Mouse (Mus musculus) right cerebral cortex, postnatal 25 days (tissue): ENCODE results near the gene Angptl6.

Experiments
- DNase-seq: peaks from one replicate; pipeline ENCODE4 v3.0.0; 2022

The Angptl6 gene

DNA sequence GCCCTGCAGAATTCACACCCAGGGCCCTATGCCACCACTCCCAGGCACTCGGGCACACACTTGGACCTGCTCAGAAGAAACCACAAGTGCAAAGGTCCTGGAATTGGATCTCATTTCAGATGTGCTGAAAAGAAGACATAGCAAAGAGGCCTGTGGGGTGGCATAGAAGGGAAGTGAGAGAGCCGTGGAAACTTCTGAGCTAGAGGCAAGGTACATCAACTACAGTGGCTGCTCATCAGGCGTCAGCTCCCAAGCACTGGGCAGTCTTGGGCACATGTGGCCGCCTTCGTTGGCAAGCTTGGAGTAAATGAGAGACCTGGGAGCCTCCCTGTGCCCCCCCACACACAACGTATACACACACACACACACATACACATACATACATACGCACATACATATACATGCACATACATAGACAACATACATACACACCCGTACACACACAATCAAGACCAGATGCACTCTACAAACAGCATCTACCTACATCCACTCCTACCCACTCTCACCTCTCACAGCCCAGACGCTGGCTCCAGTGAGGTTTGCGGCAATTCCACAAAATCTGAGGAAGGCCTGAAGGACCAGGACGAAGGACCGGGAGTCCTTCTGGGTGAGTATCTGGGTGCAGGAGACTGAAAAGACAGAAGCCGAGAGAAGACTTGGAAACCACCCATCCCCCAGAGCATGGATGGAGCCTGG lies at the start of gene Angptl6:
Gene Angptl6, minus strand, starts transcription at position 631 of the 696 bp plus-strand sequence.
- DNase-seq: no peak

DNA sequence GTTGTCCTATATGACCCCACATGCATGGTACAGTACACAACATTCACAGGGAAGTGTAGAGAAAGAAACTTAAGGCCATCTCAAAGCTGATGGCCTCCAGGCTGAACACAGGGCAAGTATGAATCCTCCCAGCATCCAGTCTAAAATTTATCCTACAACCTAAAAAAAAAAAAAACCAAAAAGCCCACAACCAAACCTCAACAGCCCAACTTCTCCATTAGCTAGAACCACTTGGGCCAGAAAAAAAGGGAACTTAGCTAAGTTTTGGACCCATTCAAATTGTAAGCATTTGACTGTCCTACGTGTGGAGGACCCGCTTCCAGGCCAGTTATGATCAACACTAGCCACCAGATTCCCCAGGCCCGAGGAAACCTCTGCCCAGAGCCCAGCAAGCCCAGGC lies 43.7 kb upstream of the Angptl6 start:
- no peak for DNase-seq

DNA sequence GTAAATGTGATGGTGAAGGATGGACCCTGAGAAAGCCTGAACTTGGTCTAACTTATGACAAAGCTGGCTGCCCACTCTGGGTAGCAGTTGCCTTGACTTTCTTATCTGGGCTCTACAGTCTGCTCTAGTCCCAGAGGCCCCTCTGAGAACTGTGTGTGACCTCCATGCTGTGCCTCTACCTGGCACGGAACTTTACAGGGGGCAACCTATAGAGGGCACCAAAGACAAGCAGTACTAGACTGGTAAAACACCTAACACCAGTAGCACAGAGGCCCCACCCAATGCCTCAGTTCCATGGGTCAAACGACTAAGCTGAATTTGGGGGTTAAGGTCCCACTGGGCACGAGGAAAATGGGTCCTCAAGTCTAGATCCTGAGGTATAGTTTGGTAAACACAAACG lies 36.6 kb upstream of the Angptl6 start:
- no peak for DNase-seq

DNA sequence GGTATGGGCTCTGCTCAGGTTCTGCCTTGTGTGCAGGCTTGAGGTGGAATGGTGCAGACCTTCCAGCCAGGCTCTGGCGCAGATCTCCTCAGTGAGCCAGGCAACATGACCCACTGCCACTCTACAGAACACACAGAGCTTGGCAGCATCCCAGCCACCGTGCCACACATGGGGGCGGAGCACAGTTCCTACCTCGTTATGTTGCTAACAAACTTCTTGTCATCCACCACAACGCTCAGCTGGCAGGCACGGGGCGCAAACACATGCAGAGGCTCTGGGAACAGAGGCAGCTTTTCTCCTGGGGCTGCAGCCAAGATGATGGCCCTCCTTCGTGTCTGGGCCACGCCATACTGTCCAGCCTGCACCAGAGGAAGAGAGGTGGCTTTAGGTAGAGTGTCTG lies 30.4 kb upstream of the Angptl6 start:
- DNase-seq: no peak

DNA sequence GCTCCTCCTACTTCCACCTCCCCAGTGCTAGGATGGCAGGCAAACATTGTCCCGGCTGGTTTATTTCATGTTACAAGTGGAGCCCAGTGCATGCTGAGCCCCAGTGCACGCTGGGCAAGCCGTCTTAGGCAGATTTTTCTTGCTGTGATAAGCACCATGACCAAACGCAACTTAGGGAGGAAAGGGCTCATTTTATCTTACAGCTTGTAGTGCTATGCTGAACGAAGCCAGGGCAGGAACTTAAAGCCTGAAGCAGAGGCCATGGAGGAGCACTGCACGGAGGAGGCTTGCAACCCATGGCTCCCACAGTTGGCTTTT lies 22.6 kb upstream of the Angptl6 start:
- DNase-seq: no peak

DNA sequence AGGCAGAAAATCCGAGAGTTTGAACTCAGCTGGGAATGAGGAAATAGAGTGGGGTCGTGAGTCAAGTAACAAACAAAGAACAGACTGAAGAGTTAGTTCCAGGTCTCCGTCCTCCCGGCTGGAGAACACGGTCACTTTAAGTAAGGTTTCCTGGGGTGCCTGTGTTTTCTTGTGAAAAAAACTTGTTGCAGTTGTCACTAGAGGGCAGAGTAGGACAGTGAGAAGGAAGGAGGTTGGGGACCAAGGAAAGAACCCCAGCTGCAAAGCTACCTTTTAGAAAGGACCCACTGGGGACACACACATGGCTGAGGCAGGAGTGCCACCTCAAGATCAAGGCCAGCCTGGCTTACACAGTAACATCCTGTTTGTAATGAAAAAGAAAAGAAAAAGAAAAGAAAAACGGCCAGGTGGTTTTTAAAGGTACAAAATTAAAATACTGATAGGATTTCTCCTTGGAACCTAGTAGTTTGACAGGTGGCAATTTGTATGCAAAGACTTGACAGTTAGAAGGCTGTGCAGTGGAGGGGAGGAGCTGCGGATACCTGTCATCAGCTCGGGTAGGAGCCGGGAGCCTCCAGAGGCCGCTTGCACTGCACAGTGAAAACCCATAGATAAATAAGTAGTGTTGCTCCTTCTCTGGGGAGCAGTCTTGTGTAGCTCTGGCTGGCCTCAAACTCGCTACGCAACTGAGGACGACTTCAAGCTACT lies 22.1 kb upstream of the Angptl6 start:
- no peak for DNase-seq

DNA sequence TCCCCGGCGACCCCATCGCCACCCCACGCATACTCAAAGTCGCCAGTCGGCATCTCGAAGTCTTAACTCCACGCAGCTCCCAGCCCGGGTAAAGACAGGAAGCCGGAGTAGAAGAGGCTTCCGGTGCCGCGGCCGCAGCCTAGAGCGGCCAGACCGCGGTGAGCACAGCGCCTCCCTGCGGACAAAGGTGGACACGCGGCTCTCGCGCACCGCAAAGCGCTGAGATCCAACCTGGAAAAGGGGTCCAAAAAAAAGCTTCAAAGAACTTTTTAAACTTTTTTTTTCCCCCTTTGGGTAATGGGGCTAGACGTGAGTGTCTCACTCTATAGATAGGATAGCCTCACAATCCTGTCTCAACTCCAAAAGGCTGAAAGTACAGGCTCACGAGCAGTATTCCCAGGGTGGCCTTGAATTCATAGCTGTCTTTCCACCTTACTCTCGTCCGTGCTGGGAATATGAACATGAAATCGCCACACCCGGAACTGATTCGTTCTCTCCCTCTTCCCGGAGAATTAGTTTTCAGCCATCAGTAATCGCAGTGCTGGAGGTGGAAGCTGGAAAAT lies 19.1 kb upstream of the Angptl6 start, which contains the start of gene Eif3g:
Gene Eif3g, minus strand, starts transcription at position 113 of the 563 bp plus-strand sequence.
- peak; percentile 83 for DNase-seq

DNA sequence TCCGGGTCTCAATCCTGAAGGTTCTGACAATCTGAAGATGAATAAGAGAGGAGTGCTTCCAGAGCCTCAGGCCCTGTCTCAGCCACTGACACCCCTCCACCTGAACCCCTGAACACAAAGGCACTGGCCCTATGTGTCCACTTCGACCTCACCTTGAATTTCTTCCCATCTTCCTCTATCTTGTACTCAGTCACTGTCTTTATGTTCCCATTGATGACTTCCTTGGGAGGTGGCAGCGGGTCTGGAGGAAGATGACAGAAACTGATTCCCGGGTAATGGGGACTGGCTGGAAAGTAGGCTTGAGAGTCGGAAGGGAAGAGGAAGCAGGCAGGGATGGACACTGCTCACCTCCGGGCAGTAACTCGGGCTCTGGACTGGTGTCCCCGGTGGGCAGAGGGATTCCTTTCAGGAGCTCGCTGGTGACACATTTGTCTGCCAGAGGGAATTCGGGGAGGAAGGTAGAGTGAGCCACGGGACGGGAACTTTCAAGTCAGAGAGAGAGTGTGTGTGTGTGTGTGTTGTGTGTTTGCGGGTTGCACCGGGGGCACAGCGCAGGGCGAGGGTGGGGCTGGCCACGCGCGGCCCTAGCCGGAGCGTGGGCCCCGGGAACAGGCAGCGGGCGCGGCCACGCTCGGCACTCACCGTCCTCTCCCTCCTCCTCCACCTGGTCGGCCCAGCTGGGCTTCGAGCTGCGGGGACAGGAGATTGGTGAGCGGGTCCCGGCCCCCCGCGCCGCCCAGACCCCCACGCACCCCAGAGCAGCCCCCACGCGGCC lies 18.4 kb upstream of the Angptl6 start:
- no peak for DNase-seq

DNA sequence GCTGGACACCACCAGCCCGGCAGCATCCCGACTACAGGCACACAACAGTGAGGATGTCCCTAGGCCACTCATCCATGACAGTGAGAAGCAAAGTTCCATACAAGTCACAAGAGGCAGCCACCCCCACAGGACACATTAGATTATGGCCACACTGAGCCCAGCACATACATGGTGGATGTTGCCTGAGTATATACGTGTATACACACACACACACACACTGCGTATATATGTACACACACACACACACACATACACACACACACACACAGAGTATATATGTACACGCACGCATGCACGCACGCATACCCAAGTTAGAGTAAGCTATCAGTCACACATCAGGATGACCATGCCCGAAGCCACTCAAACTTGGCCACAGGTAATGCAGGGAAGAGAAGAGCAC lies 15.9 kb upstream of the Angptl6 start:
- DNase-seq: no peak

DNA sequence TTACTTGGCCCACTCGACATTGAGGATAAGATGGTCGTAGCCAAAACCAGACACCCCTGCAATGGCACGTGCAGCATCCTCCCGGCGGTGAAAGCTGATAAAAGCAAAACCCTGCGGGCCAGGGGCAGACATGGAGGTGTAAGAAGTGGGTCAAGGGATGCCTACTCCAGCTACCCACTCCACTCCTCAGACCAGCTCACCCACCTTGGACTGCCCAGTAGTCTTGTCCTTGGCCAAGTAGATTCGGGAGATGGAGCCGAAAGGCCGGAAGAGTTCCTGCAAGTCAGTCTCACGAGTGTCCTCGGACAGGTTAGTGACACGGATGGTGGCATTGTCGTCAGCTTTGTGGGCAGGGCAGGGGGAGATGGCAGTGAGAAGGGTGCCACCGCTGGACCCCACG lies 15.1 kb upstream of the Angptl6 start:
- DNase-seq: no peak

DNA sequence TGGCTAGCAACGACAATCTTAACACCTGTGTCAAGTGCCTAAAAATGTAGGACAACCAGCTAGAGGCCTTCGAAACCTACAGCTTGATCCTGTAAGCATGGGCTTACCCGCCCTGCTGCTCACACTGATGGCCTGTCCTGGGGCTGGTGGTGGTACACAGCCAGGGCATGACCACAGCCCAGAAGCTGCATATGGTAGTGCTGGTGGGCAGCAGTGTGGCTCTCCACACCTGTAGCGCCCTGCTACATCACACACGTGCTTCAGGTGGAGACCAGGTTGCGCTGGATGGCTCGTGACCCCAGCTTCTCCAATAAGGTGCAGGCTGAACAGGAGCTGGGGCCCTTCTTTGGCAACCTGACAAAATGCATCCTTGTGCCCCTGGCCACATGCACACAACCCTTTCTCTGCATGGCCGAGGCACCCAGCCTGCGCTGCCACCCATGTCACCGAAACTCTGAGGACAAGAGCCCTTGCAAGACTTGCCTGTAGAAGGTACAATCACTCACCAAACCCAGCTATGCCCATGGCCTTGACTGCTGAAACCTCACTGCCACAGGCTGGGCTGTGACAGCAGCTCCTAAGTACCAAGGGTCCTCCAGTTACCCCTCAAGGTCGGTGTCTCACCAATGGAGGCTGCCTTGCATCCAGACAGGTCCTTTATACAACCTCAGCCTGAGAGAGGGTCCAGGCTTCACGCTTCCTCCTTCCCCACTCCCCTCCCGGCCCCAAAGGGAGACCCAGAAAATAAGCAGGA lies 14.2 kb upstream of the Angptl6 start:
- no peak for DNase-seq

DNA sequence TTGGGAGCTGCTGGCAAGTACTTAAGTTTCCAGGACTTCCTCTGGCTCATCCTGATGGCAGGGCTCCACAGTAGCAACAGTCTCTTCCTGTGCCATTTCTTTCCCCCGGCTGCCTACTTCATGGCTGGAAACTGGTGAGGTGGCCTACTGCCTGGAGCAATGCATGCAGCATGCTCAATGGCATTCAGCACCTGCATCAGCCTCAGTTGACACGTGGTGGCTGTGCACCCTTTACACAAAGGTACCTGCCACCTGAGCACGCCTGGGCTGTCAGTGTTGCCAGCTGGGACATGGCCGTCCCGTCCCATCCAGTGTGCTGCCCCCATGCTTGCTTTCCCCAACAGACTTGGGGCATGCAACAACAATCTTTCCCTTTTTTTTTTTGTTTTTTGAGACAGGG lies 13.5 kb upstream of the Angptl6 start:
- no peak for DNase-seq

DNA sequence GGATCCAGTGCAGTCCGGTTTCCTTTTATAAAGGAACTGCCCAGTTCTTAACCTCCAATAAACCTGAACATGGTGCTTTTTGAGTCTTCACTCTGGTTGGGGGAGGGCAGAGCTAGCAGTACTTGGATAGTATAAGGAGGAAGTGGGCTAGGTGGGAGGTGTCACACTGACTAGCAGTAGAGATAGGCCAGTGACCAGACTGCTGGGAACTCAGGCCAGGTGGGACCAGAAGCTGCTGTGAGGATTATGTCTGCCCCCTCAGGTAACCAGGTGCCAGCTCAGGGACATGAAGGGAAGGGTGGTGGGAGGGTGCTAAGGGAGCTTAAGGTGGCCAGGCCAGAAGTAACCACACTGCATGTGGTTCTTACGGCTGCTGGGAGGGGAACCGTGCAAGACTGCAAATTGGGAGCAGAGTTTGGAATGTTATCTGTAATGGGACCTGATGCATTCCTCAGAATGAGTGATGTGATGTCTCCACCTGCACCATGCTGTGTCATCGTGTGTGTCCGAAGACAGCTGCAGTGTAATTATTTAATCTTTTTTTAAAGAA lies 12.7 kb upstream of the Angptl6 start:
- no peak for DNase-seq

DNA sequence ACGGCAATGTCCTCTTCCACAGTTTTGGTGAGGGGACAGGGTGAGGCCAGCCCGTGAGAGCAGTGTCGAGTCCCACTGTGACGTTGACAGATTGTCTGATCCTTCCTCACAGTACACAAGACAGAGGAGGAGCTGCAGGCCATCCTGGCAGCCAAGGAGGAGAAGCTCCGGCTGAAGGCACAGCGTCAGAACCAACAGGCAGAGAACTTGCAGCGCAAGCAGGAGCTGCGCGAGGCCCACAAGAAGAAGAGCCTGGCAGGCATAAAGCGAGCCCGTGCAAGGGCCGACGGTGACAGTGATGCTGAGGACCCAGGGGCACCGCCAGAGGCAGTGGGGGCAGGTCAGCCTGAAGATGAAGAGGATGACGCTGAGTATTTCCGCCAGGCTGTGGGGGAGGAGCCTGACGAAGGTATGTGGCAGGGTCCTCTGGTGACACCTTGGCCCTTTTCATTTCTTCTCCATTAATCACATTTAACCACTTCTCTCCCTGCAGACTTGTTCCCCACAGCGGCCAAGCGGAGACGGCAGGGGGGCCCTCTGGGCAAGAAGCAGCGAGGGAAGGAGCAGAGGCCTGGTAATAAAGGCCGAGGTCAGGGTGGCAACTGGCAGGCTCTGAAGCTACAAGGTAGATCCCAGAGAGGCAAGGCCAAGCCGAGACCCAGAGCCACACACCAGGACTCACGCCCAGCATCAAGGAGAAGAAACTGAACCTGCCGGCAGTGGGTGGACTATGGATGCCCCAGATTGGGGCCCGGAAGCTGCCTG lies 12.0 kb upstream of the Angptl6 start:
- DNase-seq: no peak

DNA sequence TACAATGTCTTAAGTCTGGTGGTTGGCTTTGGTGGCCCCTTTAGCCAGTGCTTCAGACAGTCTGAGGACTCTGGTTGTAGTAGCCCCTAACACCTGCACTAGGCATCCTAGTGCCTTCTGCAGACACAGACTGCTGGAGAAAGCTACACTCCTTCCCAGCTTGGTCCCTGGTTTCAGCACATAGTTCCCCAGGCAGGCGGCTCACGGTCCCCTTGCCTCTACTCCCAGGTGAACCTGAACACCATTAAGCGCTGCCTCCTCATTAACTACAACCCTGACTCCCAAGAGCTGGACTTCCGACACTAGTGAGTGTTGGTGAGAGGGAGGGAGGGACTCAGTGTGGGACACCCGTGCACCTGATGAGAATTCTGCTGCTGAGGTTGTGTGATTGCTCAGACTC lies 10.9 kb upstream of the Angptl6 start:
- DNase-seq: no peak

DNA sequence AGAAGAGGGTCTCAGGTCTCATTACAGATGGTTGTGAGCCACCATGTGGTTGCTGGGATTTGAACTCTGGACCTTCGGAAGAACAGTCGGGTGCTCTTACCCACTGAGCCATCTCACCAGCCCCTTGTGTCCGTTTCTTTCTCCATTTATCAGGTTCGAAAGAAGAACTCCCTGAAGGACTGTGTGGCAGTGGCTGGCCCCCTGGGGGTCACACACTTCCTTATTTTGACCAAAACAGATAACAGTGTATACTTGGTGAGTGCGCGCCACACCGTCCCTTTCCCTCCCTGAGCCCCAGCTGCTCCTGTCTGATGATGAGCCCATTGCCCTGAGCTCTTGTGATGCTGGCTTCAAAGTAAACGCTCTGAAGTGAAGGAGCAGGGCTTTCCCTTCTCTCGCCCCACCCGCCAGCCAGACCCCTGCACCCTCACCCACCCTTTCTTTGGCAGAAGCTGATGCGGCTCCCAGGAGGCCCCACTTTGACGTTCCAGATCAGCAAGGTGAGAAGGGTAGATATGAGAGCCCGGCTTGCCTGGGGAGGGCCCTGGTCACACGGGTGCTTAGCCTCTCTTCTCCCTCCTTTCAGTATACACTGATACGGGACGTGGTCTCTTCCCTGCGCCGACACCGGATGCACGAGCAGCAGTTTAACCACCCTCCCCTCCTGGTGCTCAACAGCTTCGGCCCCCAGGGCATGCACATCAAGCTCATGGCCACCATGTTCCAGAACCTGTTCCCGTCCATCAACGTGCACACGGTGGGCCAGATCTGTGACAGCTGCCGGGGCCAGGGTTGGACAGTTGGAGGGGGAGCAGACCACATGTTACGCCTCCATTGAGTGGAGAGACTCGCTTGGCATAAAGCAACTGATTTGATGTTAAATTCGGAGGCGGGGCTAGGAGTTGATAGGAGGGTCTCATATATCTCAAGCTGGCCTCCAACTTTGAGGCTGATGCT lies 9.9 kb upstream of the Angptl6 start:
- DNase-seq: no peak

DNA sequence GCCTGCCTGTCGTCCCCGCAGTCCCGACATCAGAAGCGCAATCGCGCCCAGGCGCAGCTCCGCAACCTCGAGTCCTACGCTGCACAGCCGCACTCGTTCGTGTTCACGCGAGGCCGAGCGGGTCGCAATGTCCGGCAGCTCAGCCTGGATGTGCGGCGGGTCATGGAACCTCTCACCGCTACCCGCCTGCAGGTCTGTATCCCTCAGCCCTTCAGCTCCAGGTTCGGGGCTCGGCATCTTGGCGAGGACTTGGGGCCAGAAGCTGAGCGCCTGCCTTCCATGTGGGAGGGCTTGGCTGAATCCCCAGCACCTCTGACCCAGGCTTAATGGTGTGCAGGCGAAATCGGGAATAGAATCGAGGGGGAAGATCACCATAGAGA lies 8.8 kb upstream of the Angptl6 start:
- DNase-seq: no peak

DNA sequence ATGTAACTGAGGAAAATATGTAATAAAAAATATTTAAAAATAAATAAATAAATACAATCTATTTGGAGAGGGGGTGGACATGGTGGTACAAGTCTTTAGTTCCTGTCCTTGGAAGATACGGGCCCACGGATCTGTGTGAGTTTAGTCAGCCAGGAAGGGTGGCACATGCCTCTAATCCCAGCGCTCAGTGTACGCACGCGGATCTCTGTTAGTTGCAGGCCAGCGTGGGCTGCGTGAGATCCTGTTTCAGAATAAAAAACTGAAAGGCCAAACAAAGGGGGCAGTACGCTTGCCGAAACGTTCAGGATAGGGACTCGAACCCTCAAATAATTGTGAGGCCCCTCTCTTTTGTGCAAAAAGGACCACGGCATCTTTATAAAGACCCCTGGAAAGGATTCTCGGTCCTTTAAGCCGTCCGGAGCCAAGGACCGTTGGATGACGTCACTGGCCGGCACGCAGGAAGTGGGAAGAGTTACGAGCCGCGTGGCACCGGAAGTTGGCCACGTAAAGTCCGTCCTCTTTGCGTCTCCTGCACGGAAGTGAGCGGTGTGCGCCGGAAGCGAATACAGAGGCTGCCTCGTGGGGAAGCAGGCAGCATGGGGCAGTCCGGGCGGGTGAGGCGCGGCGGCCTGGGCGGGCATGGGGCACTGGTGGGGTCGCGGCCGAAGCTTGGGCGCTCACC lies 8.3 kb upstream of the Angptl6 start, which contains the start of gene Ppan:
Gene Ppan, plus strand, starts transcription at position 472 of the 682 bp plus-strand sequence.
- peak; percentile 95 for DNase-seq

DNA sequence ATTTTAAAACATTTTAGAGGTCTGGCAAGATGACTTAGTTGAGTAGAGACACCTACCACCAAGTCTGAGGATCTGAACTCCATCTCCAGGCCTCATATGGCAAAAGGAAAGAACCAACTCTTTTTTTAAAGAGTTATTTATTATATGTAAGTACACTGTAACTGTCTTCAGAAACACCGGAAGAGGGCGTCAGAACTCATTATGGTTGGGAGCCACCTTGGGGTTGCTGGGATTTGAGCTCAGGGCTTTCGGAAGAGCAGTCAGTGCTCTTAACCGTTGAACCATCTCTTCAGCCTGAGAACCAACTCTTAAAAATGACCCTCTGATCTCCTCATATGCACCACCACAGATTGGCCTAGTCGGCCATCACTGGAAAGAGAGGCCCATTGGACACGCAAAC lies 7.7 kb upstream of the Angptl6 start:
- DNase-seq: no peak

DNA sequence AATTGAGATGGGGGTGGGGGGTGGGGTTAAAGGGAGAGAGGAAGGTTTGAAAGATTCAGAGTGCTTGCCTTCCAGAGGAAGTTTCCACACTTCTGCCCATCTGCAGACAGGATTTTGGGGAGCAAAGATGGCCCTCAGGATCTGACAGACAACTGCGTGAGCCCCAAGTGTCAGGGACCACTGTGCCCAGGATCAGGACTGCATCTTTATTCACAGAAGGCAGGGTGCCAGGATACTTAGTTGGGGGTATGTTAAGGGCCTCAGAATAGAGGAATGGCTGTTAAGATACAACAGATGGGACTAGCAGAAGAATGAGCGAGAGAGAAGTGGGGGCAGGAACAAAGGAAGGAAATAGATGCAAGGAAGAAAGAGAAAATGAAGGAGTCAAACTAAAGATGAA lies 7.0 kb upstream of the Angptl6 start:
- no peak for DNase-seq
